Mouse (Mus musculus): ENCODE measurements around the gene Mettl22. TPM values are rescaled to one million over a fixed set of nuclear protein-coding genes. Genes with fewer than 3 reads are reported as not detected.

The Mettl22 gene
- polyA plus RNA-seq, 1 experiment from 2014 or later = 49.7 TPM

- Histone ChIP-seq H3K27me3 (ENCODE audit: control insufficient read depth, insufficient read depth, low read length) (no peaks in the 10 kb centered on the region), H3K4me2 (replicated peaks) (no peak overlapping the region), H3K27ac (no peak overlapping the region), H3K9ac (no peak overlapping the region), H3K4me3 (replicated peaks; ENCODE audit: low read length) (no peak overlapping the region), H3K36me3 (replicated peaks; ENCODE audit: control insufficient read depth, insufficient read depth) (0 out of 2 replicates have a peak, but pooled peaks cover 6% of the 10 kb centered on the region), H3K4me1 (replicated peaks; ENCODE audit: control insufficient read depth, insufficient read depth, low read length) (no peaks in the 10 kb centered on the region; the same call in 1 of the 2 replicates), H3K9me3 (ENCODE audit: control insufficient read depth, low read length) (no peaks in the 10 kb centered on the region)
- WGBS = 22% methylated on average over 4 of the region's 4 CpGs
- DNase-seq (ENCODE audit: low spot score) (peak; percentile 87), ATAC-seq (ENCODE audit: low FRiP score) (peak; percentile 65; the same call in 1 of the 2 replicates)
These were observed 23.7 kb downstream of the Mettl22 start for GRCm38 (mm10) chr16:8494268-8494667.

- Histone ChIP-seq H3K4me3 (replicated peaks; ENCODE audit: low read length) (no peak overlapping the region), H3K4me1 (replicated peaks; ENCODE audit: control insufficient read depth, insufficient read depth, low read length) (no peaks in the 10 kb centered on the region; the same call in 1 of the 2 replicates), H3K36me3 (replicated peaks; ENCODE audit: control insufficient read depth, insufficient read depth) (no peaks in the 10 kb centered on the region), H3K9ac (no peak overlapping the region), H3K9me3 (ENCODE audit: control insufficient read depth, low read length) (no peaks in the 10 kb centered on the region), H3K27me3 (ENCODE audit: control insufficient read depth, insufficient read depth, low read length) (no peaks in the 10 kb centered on the region), H3K27ac (no peak overlapping the region), H3K4me2 (replicated peaks) (no peak overlapping the region)
- DNase-seq (ENCODE audit: low spot score) (no peak), ATAC-seq (ENCODE audit: low FRiP score) (no peak)
- 76% methylated on average over 2 of the region's 2 CpGs for WGBS
These were observed 26.4 kb downstream of the Mettl22 start for GRCm38 (mm10) chr16:8496967-8497366.

GRCm38 (mm10) chr16:8504271-8504670, 33.7 kb downstream of the Mettl22 start:
- no peak overlapping the region for H3K4me3 ChIP-seq (replicated peaks; ENCODE audit: low read length)
- no peaks in the 10 kb centered on the region for H3K36me3 ChIP-seq (replicated peaks; ENCODE audit: control insufficient read depth, insufficient read depth)
- H3K27me3 ChIP-seq (ENCODE audit: control insufficient read depth, insufficient read depth, low read length) = no peaks in the 10 kb centered on the region
- no peak overlapping the region for H3K9ac ChIP-seq
- H3K4me1 ChIP-seq (replicated peaks; ENCODE audit: control insufficient read depth, insufficient read depth, low read length) = no peaks in the 10 kb centered on the region
- H3K9me3 ChIP-seq (ENCODE audit: control insufficient read depth, low read length) = no peaks in the 10 kb centered on the region
- no peak overlapping the region for H3K4me2 ChIP-seq (replicated peaks)
- WGBS = 34% methylated on average over 2 of the region's 2 CpGs
- H3K27ac ChIP-seq = no peak overlapping the region
- DNase-seq (ENCODE audit: low spot score) (no peak), ATAC-seq (ENCODE audit: low FRiP score) (no peak)

GRCm38 (mm10) chr16:8509894-8510293, 39.3 kb downstream of the Mettl22 start:
- Histone ChIP-seq H3K4me3 (replicated peaks; ENCODE audit: low read length) (no peak overlapping the region), H3K9ac (no peak overlapping the region), H3K36me3 (replicated peaks; ENCODE audit: control insufficient read depth, insufficient read depth) (no peaks in the 10 kb centered on the region), H3K4me1 (replicated peaks; ENCODE audit: control insufficient read depth, insufficient read depth, low read length) (peaks cover 12% of the 10 kb centered on the region), H3K27ac (no peak overlapping the region), H3K4me2 (replicated peaks) (no peak overlapping the region), H3K27me3 (ENCODE audit: control insufficient read depth, insufficient read depth, low read length) (no peaks in the 10 kb centered on the region), H3K9me3 (ENCODE audit: control insufficient read depth, low read length) (no peaks in the 10 kb centered on the region)
- DNase-seq (ENCODE audit: low spot score) (no peak), ATAC-seq (ENCODE audit: low FRiP score) (no peak)
- 70% methylated on average over 5 of the region's 5 CpGs for WGBS

- no peak for ATAC-seq (ENCODE audit: low FRiP score)
- Histone ChIP-seq H3K9ac (peak overlapping the region; percentile 76; the same call in 1 of the 2 replicates), H3K27ac (no peak overlapping the region), H3K36me3 (replicated peaks; ENCODE audit: control insufficient read depth, insufficient read depth) (no peaks in the 10 kb centered on the region), H3K27me3 (ENCODE audit: control insufficient read depth, insufficient read depth, low read length) (no peaks in the 10 kb centered on the region), H3K4me2 (replicated peaks) (peak overlapping the region; percentile 82), H3K9me3 (ENCODE audit: control insufficient read depth, low read length) (no peaks in the 10 kb centered on the region), H3K4me3 (replicated peaks; ENCODE audit: low read length) (peak overlapping the region; percentile 56), H3K4me1 (replicated peaks; ENCODE audit: control insufficient read depth, insufficient read depth, low read length) (peaks cover 12% of the 10 kb centered on the region)
- DNase-seq (ENCODE audit: low spot score) = no peak
- WGBS = 1% methylated on average over 5 of the region's 5 CpGs
These were observed 42.2 kb downstream of the Mettl22 start for GRCm38 (mm10) chr16:8512830-8513229.

GRCm38 (mm10) chr16:8513236-8513906, 42.8 kb downstream of the Mettl22 start, which contains the start of gene Abat:
TSS of gene Abat (plus strand) at chr16:8513429.
- Histone ChIP-seq H3K9me3 (ENCODE audit: control insufficient read depth, low read length) (no peaks in the 10 kb centered on the region), H3K4me3 (replicated peaks; ENCODE audit: low read length) (peak within 1 kb of the TSS; percentile 56), H3K27ac (peak within 1 kb of the TSS; percentile 69), H3K4me2 (replicated peaks) (peak within 1 kb of the TSS; percentile 82), H3K36me3 (replicated peaks; ENCODE audit: control insufficient read depth, insufficient read depth) (no peaks in the 10 kb centered on the region), H3K4me1 (replicated peaks; ENCODE audit: control insufficient read depth, insufficient read depth, low read length) (peaks cover 12% of the 10 kb centered on the region), H3K27me3 (ENCODE audit: control insufficient read depth, insufficient read depth, low read length) (no peaks in the 10 kb centered on the region), H3K9ac (peak within 1 kb of the TSS; percentile 76)
- ATAC-seq (ENCODE audit: low FRiP score) = peak; percentile 98
- peak; percentile 93 for DNase-seq (ENCODE audit: low spot score)
- under 1% methylated on average over 46 of the region's 46 CpGs for WGBS

- DNase-seq (ENCODE audit: low spot score) (peak; percentile 58), ATAC-seq (ENCODE audit: low FRiP score) (peak; percentile 23; the same call in 1 of the 2 replicates)
- Histone ChIP-seq H3K36me3 (replicated peaks; ENCODE audit: control insufficient read depth, insufficient read depth) (no peaks in the 10 kb centered on the region), H3K4me3 (replicated peaks; ENCODE audit: low read length) (peak overlapping the region; percentile 56), H3K27me3 (ENCODE audit: control insufficient read depth, insufficient read depth, low read length) (no peaks in the 10 kb centered on the region), H3K9ac (peak overlapping the region; percentile 76), H3K27ac (peak overlapping the region; percentile 69), H3K4me2 (replicated peaks) (peak overlapping the region; percentile 82), H3K4me1 (replicated peaks; ENCODE audit: control insufficient read depth, insufficient read depth, low read length) (peaks cover 16% of the 10 kb centered on the region), H3K9me3 (ENCODE audit: control insufficient read depth, low read length) (no peaks in the 10 kb centered on the region)
- WGBS = 13% methylated on average over 4 of the region's 4 CpGs
These were observed 43.6 kb downstream of the Mettl22 start for GRCm38 (mm10) chr16:8514180-8514579.

GRCm38 (mm10) chr16:8520525-8520924, 49.9 kb downstream of the Mettl22 start:
- H3K4me1 ChIP-seq (replicated peaks; ENCODE audit: control insufficient read depth, insufficient read depth, low read length) = peaks cover 22% of the 10 kb centered on the region
- no peak overlapping the region for H3K9ac ChIP-seq
- H3K9me3 ChIP-seq (ENCODE audit: control insufficient read depth, low read length) = no peaks in the 10 kb centered on the region
- 0 out of 2 replicates have a peak, but pooled peaks cover 4% of the 10 kb centered on the region for H3K36me3 ChIP-seq (replicated peaks; ENCODE audit: control insufficient read depth, insufficient read depth)
- no peak for ATAC-seq (ENCODE audit: low FRiP score)
- no peak for DNase-seq (ENCODE audit: low spot score)
- WGBS = 81% methylated on average over 5 of the region's 5 CpGs
- H3K4me3 ChIP-seq (replicated peaks; ENCODE audit: low read length) = no peak overlapping the region
- no peaks in the 10 kb centered on the region for H3K27me3 ChIP-seq (ENCODE audit: control insufficient read depth, insufficient read depth, low read length)
- H3K4me2 ChIP-seq (replicated peaks) = no peak overlapping the region
- no peak overlapping the region for H3K27ac ChIP-seq

GRCm38 (mm10) chr16:8521322-8521721, 50.7 kb downstream of the Mettl22 start:
- DNase-seq (ENCODE audit: low spot score) = no peak
- Histone ChIP-seq H3K4me3 (replicated peaks; ENCODE audit: low read length) (no peak overlapping the region), H3K27ac (no peak overlapping the region), H3K36me3 (replicated peaks; ENCODE audit: control insufficient read depth, insufficient read depth) (0 out of 2 replicates have a peak, but pooled peaks cover 4% of the 10 kb centered on the region), H3K27me3 (ENCODE audit: control insufficient read depth, insufficient read depth, low read length) (no peaks in the 10 kb centered on the region), H3K9ac (no peak overlapping the region), H3K4me1 (replicated peaks; ENCODE audit: control insufficient read depth, insufficient read depth, low read length) (peaks cover 22% of the 10 kb centered on the region), H3K4me2 (replicated peaks) (no peak overlapping the region), H3K9me3 (ENCODE audit: control insufficient read depth, low read length) (no peaks in the 10 kb centered on the region)
- 82% methylated on average over 4 of the region's 4 CpGs for WGBS
- no peak for ATAC-seq (ENCODE audit: low FRiP score)

Measured in hindbrain, embryonic 14.5 days (tissue).